Mouse (Mus musculus): ENCODE measurements around the gene Hist1h2be. TPM values are rescaled to one million over a fixed set of nuclear protein-coding genes. Genes with fewer than 3 reads are reported as not detected.

The Hist1h2be gene
- total RNA-seq, 2 experiments from 2014 or later: 12.1 to 13.4 TPM

Small RNAs within 50 kb of the gene (microRNA-seq; reads per million reads assigned to microRNA genes)
- not detected for gene Gm44297
- gene Gm44359: not detected
- not detected for gene Gm44394

Other genes starting within 250 kb of the Hist1h2be start
- 1 to 10 TPM; 6.9 to 8.3 TPM for gene Abt1, start 197.3 kb downstream of the Hist1h2be start, total RNA-seq (2021)
- not detected for gene Btn1a1, start 155.2 kb downstream of the Hist1h2be start, total RNA-seq (2021)
- not detected for gene Btn2a2, start 132.3 kb downstream of the Hist1h2be start, total RNA-seq (2021)
- 100 to 1,000 TPM; 443 to 473 TPM for gene Hist1h4h, start 90.1 kb downstream of the Hist1h2be start, total RNA-seq (2021)
- gene Hist1h2af, start 87.2 kb downstream of the Hist1h2be start, total RNA-seq (2021): 10 to 100 TPM; 49.7 to 55.2 TPM
- 10 to 100 TPM; 13.9 to 17.7 TPM for gene Hist1h3g, start 85.7 kb downstream of the Hist1h2be start, total RNA-seq (2021)
- 1 to 10 TPM; 4.2 to 4.7 TPM for gene Hist1h2bh, start 77.7 kb downstream of the Hist1h2be start, total RNA-seq (2021)
- 10 to 100 TPM; 23.4 to 24.4 TPM for gene Hist1h3f, start 77.1 kb downstream of the Hist1h2be start, total RNA-seq (2021)
- 100 to 1,000 TPM; 112 to 118 TPM for gene Hist1h4f, start 69.5 kb downstream of the Hist1h2be start, total RNA-seq (2021)
- gene Hist1h1d, start 67.9 kb downstream of the Hist1h2be start, total RNA-seq (2021): 1 to 10 TPM; 4.5 to 4.9 TPM
- gene Hist1h3e, start 58.8 kb downstream of the Hist1h2be start, total RNA-seq (2021): 10 to 100 TPM; 56.1 to 72.9 TPM
- gene Hist1h2ae, start 49.9 kb downstream of the Hist1h2be start, total RNA-seq (2021): 1 to 10 TPM; 9.2 to 9.6 TPM
- 100 to 1,000 TPM; 105 to 116 TPM for gene Hist1h2bg, start 49.7 kb downstream of the Hist1h2be start, total RNA-seq (2021)
- gene Hist1h2bf, start 46.9 kb downstream of the Hist1h2be start, total RNA-seq (2021): 10 to 100 TPM; 34.6 to 44.5 TPM
- 10 to 100 TPM in 1 of 2 experiments, 1 to 10 TPM in 1; 8.1 to 13.6 TPM for gene Hist1h2ad, start 46.7 kb downstream of the Hist1h2be start, total RNA-seq (2021)
- 1 to 10 TPM; 7.4 TPM for gene Hist1h3d, start 45.4 kb downstream of the Hist1h2be start, total RNA-seq (2021)
- 100 to 1,000 TPM; 159 to 164 TPM for gene Hist1h4d, start 39.5 kb downstream of the Hist1h2be start, total RNA-seq (2021)
- 10 to 100 TPM; 49.5 to 74.0 TPM for gene Hist1h1e, start 1.4 kb upstream of the Hist1h2be start, total RNA-seq (2021)
- gene Hist1h2ac, start 62.8 kb upstream of the Hist1h2be start, total RNA-seq (2021): 1 to 10 TPM; 3.0 to 3.1 TPM
- 100 to 1,000 TPM; 138 to 161 TPM for gene Hist1h2bc, start 63.1 kb upstream of the Hist1h2be start, total RNA-seq (2021)
- under 1 TPM; 0.33 to 0.46 TPM for gene Hist1h1t, start 74.7 kb upstream of the Hist1h2be start, total RNA-seq (2021)
- 100 to 1,000 TPM; 101 to 109 TPM for gene Hist1h4c, start 77.3 kb upstream of the Hist1h2be start, total RNA-seq (2021)
- 10 to 100 TPM; 29.2 to 49.8 TPM for gene Hfe, start 89.7 kb upstream of the Hist1h2be start, total RNA-seq (2021)
- 100 to 1,000 TPM; 145 to 279 TPM for gene Hist1h1c, start 117.7 kb upstream of the Hist1h2be start, total RNA-seq (2021)
- 10 to 100 TPM; 20.5 to 26.8 TPM for gene Hist1h3c, start 124.5 kb upstream of the Hist1h2be start, total RNA-seq (2021)
- 10 to 100 TPM; 34.0 to 41.3 TPM for gene Hist1h2bb, start 125.6 kb upstream of the Hist1h2be start, total RNA-seq (2021)
- gene Hist1h2ab, start 130.0 kb upstream of the Hist1h2be start, total RNA-seq (2021): 10 to 100 TPM; 58.1 to 68.0 TPM
- gene Hist1h3b, start 131.1 kb upstream of the Hist1h2be start, total RNA-seq (2021): 10 to 100 TPM; 54.7 to 79.9 TPM
- gene Hist1h4b, start 135.9 kb upstream of the Hist1h2be start, total RNA-seq (2021): 100 to 1,000 TPM; 115 to 122 TPM
- 10 to 100 TPM; 59.8 to 61.2 TPM for gene Hist1h4a, start 140.1 kb upstream of the Hist1h2be start, total RNA-seq (2021)
- gene Hist1h3a, start 141.3 kb upstream of the Hist1h2be start, total RNA-seq (2021): 10 to 100 TPM; 55.1 to 59.3 TPM
- gene Hist1h1a, start 142.5 kb upstream of the Hist1h2be start, total RNA-seq (2021): 10 to 100 TPM; 35.0 to 39.8 TPM
- under 1 TPM; 0.16 to 0.23 TPM for gene Trim38, start 148.8 kb upstream of the Hist1h2be start, total RNA-seq (2021)
- under 1 TPM in 1 of 2 experiments, not detected in 1; 0.26 TPM for gene Slc17a2, start 185.9 kb upstream of the Hist1h2be start, total RNA-seq (2021)
- under 1 TPM; 0.23 to 0.56 TPM for gene Slc17a3, start 218.3 kb upstream of the Hist1h2be start, total RNA-seq (2021)
- not detected for gene Slc17a1, start 246.6 kb upstream of the Hist1h2be start, total RNA-seq (2021)

All from adrenal gland, postnatal 36 days (tissue).